Mouse (Mus musculus) right cerebral cortex, postnatal 4 days (tissue): Measurements from ENCODE around the gene Ash1l.

Source experiments
- DNase-seq: peaks from one replicate; pipeline ENCODE4 v3.0.0-alpha.2; 2022

The Ash1l gene

DNA sequence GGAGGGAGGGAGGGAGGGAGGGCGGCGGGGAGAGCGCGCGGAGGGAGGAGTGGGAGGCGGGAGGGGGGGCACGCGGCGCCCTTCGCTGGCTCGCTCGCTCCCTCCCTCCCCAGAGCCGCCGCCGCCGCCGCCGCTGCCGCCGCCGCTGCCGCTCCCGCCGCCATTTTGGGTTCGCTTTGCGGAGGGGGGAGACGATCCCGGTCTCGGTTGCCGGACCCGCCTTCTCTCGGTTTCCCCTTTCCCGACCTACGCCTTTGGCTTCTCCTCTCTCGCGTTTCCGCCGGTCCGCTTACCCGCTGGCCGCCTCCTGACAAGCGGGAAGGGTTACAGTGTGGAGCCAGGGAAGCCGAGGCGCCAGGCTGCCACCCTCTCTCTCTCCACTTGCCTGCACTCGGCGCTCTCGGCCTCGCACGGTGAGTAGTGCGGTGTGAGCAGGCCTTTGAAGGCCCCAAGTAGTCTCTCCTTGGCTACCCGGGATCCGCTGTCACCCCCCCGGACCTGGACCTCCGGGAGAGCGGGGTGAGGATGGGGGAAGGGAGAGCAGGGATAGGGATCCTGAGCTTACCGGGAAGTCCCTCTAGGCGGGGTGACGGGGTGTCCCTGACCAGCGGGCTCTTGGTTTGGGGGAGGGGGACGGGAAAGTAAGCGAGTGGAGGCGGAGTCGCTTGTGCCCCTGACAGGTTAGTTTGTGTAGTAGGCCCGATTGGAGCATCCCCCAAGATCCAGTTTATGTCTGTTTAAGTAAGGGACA is at the start of gene Ash1l, which contains the start of gene Dap3:
Ash1l (plus strand) TSS at position 47 of the 751 bp plus-strand sequence.
Dap3 (minus strand) TSS at position 606 of the 751 bp plus-strand sequence.
- DNase-seq: peak; percentile 79

DNA sequence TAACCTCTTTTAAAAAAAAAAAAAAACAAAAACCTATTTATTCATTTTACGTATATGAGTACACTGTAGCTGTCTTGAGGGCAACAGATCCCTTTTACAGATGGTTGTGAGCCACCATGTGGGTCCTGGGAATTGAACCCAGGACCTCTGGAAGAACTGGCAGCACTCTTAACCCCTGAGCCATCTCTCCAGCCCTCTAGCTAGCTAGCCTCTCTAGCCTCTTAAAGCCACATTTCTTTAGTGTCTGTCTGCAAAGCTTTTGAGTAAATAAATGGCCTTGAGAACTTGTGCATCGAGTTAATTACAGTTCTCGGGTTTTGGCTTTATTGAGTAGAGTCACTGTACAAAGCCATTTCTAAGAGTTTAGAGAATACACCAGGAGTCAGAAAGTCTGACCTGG is 45.6 kb upstream of the Ash1l start:
- no peak for DNase-seq

GRCm38 (mm10) chr3:88905209-88905608 is 45.2 kb upstream of the Ash1l start:
- no peak for DNase-seq

DNA sequence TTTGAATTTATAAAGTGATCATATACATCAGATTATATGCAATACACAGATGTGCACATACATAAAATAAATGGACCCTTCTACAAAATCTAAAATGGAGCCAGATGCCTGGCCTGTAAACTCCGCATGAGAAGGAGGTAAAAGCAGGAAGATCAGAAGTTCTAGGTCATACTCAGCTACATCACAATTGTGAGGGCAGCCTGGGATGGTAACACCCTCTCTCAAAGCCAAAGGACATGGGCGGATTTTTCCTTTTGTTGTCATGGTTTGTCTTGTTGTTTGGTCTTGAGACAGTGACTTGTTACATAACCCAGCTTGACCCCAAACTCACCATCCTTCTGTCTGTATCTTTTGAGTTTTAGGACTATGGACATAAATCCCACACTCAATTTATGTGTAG is 44.7 kb upstream of the Ash1l start:
- DNase-seq: no peak

GRCm38 (mm10) chr3:88906393-88907159 is 43.8 kb upstream of the Ash1l start:
- no peak for DNase-seq

GRCm38 (mm10) chr3:88912585-88912984 is 37.8 kb upstream of the Ash1l start:
- DNase-seq: no peak

DNA sequence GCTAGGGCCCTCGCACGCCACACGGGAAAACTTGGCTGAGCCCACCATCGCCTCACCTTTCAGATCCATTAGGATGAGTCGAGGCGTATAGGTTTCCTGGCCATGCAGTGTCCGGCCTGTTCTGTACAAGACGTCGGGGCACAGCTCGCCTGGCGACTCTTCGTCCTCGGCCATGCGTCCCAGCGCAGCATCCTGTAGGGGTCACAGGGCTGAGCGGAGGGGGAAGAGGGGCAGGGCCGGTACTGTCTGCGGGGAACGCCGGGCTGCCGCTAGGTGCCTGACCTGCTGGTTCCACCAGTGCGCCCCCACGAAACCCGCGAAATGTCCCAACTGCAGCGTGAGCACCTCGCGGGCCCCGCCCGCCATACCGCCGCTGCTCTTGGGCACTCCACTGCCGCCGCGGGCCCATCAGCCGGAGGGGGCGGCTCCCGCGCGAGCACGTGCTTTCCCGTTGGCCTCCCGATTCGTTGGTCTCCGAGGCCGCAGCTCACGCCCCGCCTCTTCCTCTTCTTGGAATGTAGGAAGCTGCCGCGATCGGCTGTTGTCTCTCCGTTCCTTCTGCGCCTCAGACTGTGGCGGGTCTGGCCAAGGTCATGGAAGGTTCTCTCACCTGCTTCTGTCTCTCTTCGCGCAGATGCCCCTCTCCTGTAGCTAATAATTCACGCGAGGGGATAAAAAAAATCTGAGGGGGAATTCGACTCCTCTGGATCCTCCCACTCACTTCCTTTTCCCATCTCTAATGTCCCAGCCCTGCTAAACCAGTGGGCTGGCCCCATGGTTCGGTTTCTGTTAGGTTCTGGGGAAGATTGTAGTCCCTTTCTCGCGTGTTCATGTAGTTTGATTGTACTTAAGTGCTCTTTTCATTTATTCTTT is 36.7 kb upstream of the Ash1l start, which contains the start of gene Msto1:
Msto1 (minus strand) TSS at position 489 of the 873 bp plus-strand sequence.
- DNase-seq: peak; percentile 87

- DNase-seq: no peak
Observed at GRCm38 (mm10) chr3:88914384-88914810, 36.0 kb upstream of the Ash1l start.

- DNase-seq: no peak
Observed at GRCm38 (mm10) chr3:88918981-88919380, 31.4 kb upstream of the Ash1l start.

GRCm38 (mm10) chr3:88921411-88921810 is 29.0 kb upstream of the Ash1l start:
- no peak for DNase-seq

- DNase-seq: peak; percentile 32
Observed at GRCm38 (mm10) chr3:88923989-88924591, 26.3 kb upstream of the Ash1l start.

- DNase-seq: no peak
Observed at GRCm38 (mm10) chr3:88925651-88926050, 24.8 kb upstream of the Ash1l start.

- DNase-seq: no peak
Observed at GRCm38 (mm10) chr3:88929501-88929900, 20.9 kb upstream of the Ash1l start.

DNA sequence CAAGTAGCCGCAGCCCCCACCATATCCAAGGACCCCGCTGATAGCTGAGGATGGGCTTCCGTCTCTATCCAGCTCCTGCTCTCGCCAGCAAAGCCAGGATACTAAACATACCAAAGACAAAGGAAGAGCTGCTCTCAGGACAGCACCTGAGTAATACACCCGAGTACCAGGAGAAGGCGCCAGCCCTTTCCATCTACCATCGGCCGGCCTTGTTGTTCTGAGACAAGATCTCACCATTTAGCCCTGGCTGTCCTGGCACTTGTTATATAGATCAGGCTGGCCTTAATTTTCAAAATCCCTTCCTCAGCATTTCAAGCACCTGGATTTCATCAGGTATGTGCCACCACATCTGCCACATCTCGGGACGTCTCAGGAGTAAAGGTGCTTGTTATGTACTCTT is 11.4 kb upstream of the Ash1l start:
- DNase-seq: no peak

DNA sequence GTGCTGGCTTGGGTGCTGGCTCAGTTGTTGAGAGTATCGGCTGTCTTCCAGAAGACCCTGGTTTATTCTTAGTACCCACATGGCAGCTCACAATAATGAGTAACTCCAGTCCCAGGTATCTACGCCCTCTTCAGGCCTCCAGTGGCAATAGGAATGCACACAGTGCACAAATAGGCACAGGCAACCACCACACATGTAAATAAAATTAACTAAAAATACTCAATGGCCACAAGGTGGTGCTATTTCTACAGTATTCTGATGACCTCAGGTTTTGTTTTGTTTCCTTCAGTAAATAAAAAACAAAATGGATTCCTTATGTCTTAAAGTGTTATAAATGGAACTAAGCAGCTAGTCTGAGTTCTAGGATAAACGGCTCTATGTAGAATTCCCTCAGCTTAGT is 10.7 kb upstream of the Ash1l start:
- no peak for DNase-seq

- DNase-seq: no peak
Observed at GRCm38 (mm10) chr3:88942316-88942880, 8.0 kb upstream of the Ash1l start.

DNA sequence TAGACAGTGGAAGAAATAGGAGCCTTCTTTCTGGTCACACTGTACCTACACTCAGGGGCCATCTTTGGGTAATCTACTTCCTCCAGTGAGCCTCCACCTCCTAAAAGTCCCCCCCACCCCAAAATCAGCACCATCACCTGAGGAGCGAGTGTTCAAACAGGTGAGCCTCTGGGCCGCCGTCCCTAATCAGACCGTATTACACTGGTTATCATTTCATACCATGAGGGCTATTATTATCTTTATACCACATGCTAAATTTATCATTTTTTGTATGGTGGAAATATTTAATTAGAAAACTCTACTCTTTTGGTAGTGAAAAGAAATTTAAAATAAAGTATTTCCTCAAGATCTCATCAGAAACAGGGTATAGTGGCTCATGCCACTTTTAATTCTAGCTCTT is 6.3 kb upstream of the Ash1l start:
- DNase-seq: no peak

- DNase-seq: peak; percentile 96
Observed at GRCm38 (mm10) chr3:88949786-88950575, 441 bp upstream of the Ash1l start.

DNA sequence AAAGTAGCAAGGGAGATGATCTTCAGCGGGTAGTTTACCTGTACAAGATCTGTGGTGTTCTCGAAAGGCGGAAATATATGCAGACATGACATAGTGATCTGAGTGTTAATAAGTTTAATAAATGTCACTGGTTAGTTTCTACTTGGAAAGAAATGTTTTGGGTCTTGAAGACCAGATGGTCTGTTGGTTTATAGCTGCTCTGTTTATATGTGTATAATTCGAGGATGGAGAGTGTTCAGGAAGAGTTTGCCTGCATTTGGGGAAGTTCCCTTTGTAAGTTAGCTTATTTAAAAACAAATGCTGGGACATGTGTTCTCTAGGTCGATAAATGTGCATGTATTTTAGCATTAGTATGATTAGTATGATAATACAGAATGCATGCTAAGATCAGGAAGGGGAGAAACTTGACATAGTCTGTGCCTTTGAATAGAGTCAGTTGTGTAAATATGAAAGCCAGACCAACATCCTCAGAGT is 942 bp downstream of the Ash1l start:
- DNase-seq: no peak

- no peak for DNase-seq
Observed at GRCm38 (mm10) chr3:88953246-88953645, 2.8 kb downstream of the Ash1l start.

- no peak for DNase-seq
Observed at GRCm38 (mm10) chr3:88953736-88954135, 3.3 kb downstream of the Ash1l start.
